ENCODE assay signal across 16 mouse cellular contexts in the genomic region with DNA sequence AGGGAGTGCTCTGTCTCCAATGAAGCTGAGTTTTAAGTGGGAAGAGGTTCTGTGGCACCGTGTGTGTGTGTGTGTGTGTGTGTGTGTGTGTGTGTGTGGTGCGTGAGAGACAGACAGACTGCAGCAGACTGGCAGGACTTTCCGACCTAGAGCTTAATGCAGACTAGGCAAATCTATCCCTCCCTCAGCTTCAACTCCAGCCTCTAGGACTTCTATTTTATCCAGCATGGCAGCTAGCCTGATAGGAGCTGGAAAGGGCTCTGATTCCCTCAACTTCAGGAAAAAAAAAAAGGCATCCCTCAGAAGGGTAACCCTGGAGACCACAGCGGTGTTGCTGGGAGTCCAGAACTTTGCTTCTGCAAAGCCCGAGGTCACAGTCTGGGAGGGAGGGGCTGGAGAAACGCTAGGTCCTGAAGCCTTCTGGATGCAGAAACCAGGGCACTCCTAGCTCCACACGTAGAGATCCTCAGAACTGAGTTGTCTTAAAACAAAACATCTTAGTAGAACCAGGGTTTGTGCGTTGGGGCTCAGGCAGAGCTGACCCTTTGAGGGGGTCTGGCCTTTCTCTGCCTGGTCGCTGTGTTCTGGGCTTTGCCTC. TPM values are rescaled to one million over a fixed set of nuclear protein-coding genes. Genes with fewer than 3 reads are reported as not detected.
DNase-seq lines count a peak whose midpoint lies in the region; ATAC-seq and TF ChIP-seq lines count a peak whose summit lies in the region.
"Had no signal": no experiment of that assay in that cellular context is flagged by ENCODE, and none has a peak within 500 bp of the region (broad histone marks: within the 10 kb centered on the region; RNA-seq: fewer than 3 reads in every experiment).

No protein-coding gene starts in this region.

- peak; percentile 42 for ATAC-seq in forebrain, postnatal 0 days
- no peak for ATAC-seq in forebrain, embryonic 13.5 days
- no peak for ATAC-seq in embryonic facial prominence, embryonic 14.5 days (ENCODE audit: low read depth)
- ATAC-seq: forebrain, embryonic 15.5 days; hindbrain, embryonic 16.5 days had no signal

- no peaks in the 10 kb centered on the region for H3K9me3 ChIP-seq in forebrain, postnatal 0 days (ENCODE audit: low read length)
- no peaks in the 10 kb centered on the region for H3K9me3 ChIP-seq in forebrain, embryonic 13.5 days (replicated peaks)
- H3K9me3 ChIP-seq in embryonic facial prominence, embryonic 14.5 days (ENCODE audit: control insufficient read depth, low read length) = no peaks in the 10 kb centered on the region
- H3K9me3 ChIP-seq: forebrain, embryonic 15.5 days; liver, embryonic 13.5 days had no signal

- TF ChIP-seq POLR2A in kidney, adult 2 months (IDR thresholded peaks at IDR 0.05; ENCODE audit: low read depth, low read length) = no peak

- H3K4me3 ChIP-seq in forebrain, postnatal 0 days (ENCODE audit: low read depth, low read length) = no peak overlapping the region
- H3K4me3 ChIP-seq in forebrain, embryonic 13.5 days = no peak overlapping the region
- no peak overlapping the region for H3K4me3 ChIP-seq in kidney, adult 2 months (ENCODE audit: insufficient read depth, low read depth, low read length)
- no peak overlapping the region for H3K4me3 ChIP-seq in embryonic facial prominence, embryonic 14.5 days (ENCODE audit: low read depth, low read length)

- WGBS in forebrain, postnatal 0 days = 23% methylated on average over 9 of the region's 9 CpGs
- WGBS in forebrain, embryonic 13.5 days = 6% methylated on average over 9 of the region's 9 CpGs
- WGBS in kidney, adult 2 months = 30% methylated on average over 9 of the region's 9 CpGs
- WGBS in embryonic facial prominence, embryonic 14.5 days = 14% methylated on average over 9 of the region's 9 CpGs

- H3K27me3 ChIP-seq in forebrain, postnatal 0 days (ENCODE audit: insufficient read depth, low read length) = peaks cover 59% of the 10 kb centered on the region
- H3K27me3 ChIP-seq in forebrain, embryonic 13.5 days = peaks cover 76% of the 10 kb centered on the region
- H3K27me3 ChIP-seq in kidney, adult 2 months (replicated peaks; ENCODE audit: control insufficient read depth, insufficient read depth, low read length) = no peaks in the 10 kb centered on the region
- H3K27me3 ChIP-seq in embryonic facial prominence, embryonic 14.5 days (replicated peaks; ENCODE audit: control insufficient read depth, insufficient read depth, low read length) = peaks cover 32% of the 10 kb centered on the region
- H3K27me3 ChIP-seq: CH12.LX had no signal

- no peak overlapping the region for H3K4me2 ChIP-seq in forebrain, postnatal 0 days (ENCODE audit: low read depth)
- H3K4me2 ChIP-seq in forebrain, embryonic 13.5 days = no peak overlapping the region
- H3K4me2 ChIP-seq in embryonic facial prominence, embryonic 14.5 days (ENCODE audit: low read depth, low read length) = peak overlapping the region; percentile 18; the same call in 1 of the 2 replicates

- no peaks in the 10 kb centered on the region for H3K4me1 ChIP-seq in forebrain, postnatal 0 days (ENCODE audit: insufficient read depth)
- peaks cover 23% of the 10 kb centered on the region for H3K4me1 ChIP-seq in forebrain, embryonic 13.5 days
- peaks cover 18% of the 10 kb centered on the region for H3K4me1 ChIP-seq in kidney, adult 2 months (ENCODE audit: control insufficient read depth, insufficient read depth, low read length)
- peaks cover 50% of the 10 kb centered on the region for H3K4me1 ChIP-seq in embryonic facial prominence, embryonic 14.5 days (ENCODE audit: control insufficient read depth, insufficient read depth, low read length)

- TF ChIP-seq CTCF in forebrain, postnatal 0 days (IDR thresholded peaks at IDR 0.05; ENCODE audit: low read depth) = no peak
- TF ChIP-seq CTCF in kidney, adult 2 months (conservative IDR thresholded peaks at IDR 0.05; ENCODE audit: insufficient read depth, insufficient read length, low read depth, low read length) = no peak

- H3K27ac ChIP-seq in forebrain, postnatal 0 days (ENCODE audit: low read depth, low read length) = no peak overlapping the region
- no peak overlapping the region for H3K27ac ChIP-seq in forebrain, embryonic 13.5 days
- peak overlapping the region; percentile 15 for H3K27ac ChIP-seq in kidney, adult 2 months (ENCODE audit: insufficient read depth, low read depth, low read length)
- H3K27ac ChIP-seq in embryonic facial prominence, embryonic 14.5 days (replicated peaks; ENCODE audit: low read depth, low read length) = no peak overlapping the region
- H3K27ac ChIP-seq: forebrain, embryonic 15.5 days; liver, embryonic 13.5 days had no signal

- DNase-seq in forebrain, postnatal 0 days = no peak
- DNase-seq in kidney, adult 2 months = no peak
- DNase-seq in kidney, postnatal 14 days = no peak
- peak; percentile 17 for DNase-seq in MN1 (ENCODE audit: low spot score)
- no peak for DNase-seq in embryonic facial prominence, embryonic 14.5 days (ENCODE audit: low spot score)
- no peak for DNase-seq in cerebellum, adult 18-20 months
- no peak for DNase-seq in adrenal gland, adult 2 months
- DNase-seq: cerebellum, postnatal 36 days; gastrocnemius, postnatal 14 days; liver, embryonic 13.5 days; thymus, postnatal 36 days had no signal

- no peak overlapping the region for H3K9ac ChIP-seq in forebrain, postnatal 0 days
- H3K9ac ChIP-seq in forebrain, embryonic 13.5 days = no peak overlapping the region
- H3K9ac ChIP-seq in embryonic facial prominence, embryonic 14.5 days (ENCODE audit: low read depth, low read length) = no peak overlapping the region; the same call in 1 of the 2 replicates
- H3K9ac ChIP-seq: liver, embryonic 13.5 days had no signal

- H3K36me3 ChIP-seq in forebrain, postnatal 0 days (ENCODE audit: insufficient read depth) = no peaks in the 10 kb centered on the region
- no peaks in the 10 kb centered on the region for H3K36me3 ChIP-seq in forebrain, embryonic 13.5 days (ENCODE audit: poor library complexity, severe bottlenecking)
- H3K36me3 ChIP-seq in kidney, adult 2 months (ENCODE audit: control insufficient read depth, insufficient read depth, low read length) = no peaks in the 10 kb centered on the region
- no peaks in the 10 kb centered on the region for H3K36me3 ChIP-seq in embryonic facial prominence, embryonic 14.5 days (ENCODE audit: control insufficient read depth, insufficient read depth, low read length)
- H3K36me3 ChIP-seq: forebrain, embryonic 15.5 days; liver, embryonic 13.5 days had no signal

RNA-seq across cellular contexts. Expression of a gene that starts 7.4 kb away (rescaled TPM):
- 2.5 and 2.7 TPM in 2 replicates for total RNA-seq in forebrain, postnatal 0 days (2014; rRNA removed)
- 0.26 and 0.33 TPM in 2 replicates for polyA plus RNA-seq in forebrain, postnatal 0 days (2015; fragmentation: Nextera tagmentation; extraction: Ambion mirVana)
- not detected in 2 replicates for polyA plus RNA-seq in forebrain, embryonic 13.5 days (2015; fragmentation: Nextera tagmentation; extraction: Ambion mirVana)
- polyA plus RNA-seq in kidney, adult 2 months (2012; rRNA removed) = 11.3 and 17.0 TPM in 2 replicates
- polyA plus RNA-seq in embryonic facial prominence, embryonic 14.5 days (2014; fragmentation: Nextera tagmentation; extraction: Ambion mirVana) = 6.6 and 6.9 TPM in 2 replicates
- 10 to 100 TPM in 1 of 2 experiments, 1 to 10 TPM in 1; 5.4 to 13.3 TPM for total RNA-seq in adrenal gland, adult 2 months (2021)
- polyA plus RNA-seq in adrenal gland, adult 2 months (2012; rRNA removed) = 26.5 and 29.1 TPM in 2 replicates
- total RNA-seq: CH12.LX; megakaryocyte, adult 5-6 weeks had no signal
- polyA plus RNA-seq: hindbrain, embryonic 16.5 days had no signal

RNA-seq across cellular contexts. Expression of a gene that starts 40.7 kb away (rescaled TPM):
- 28.2 and 49.4 TPM in 2 replicates for total RNA-seq in forebrain, postnatal 0 days (2014; rRNA removed)
- polyA plus RNA-seq in forebrain, postnatal 0 days (2015; fragmentation: Nextera tagmentation; extraction: Ambion mirVana) = 81.3 and 99.7 TPM in 2 replicates
- 166 and 168 TPM in 2 replicates for polyA plus RNA-seq in forebrain, embryonic 13.5 days (2015; fragmentation: Nextera tagmentation; extraction: Ambion mirVana)
- 32.5 and 35.1 TPM in 2 replicates for polyA plus RNA-seq in kidney, adult 2 months (2012; rRNA removed)
- 87.3 and 96.8 TPM in 2 replicates for polyA plus RNA-seq in embryonic facial prominence, embryonic 14.5 days (2014; fragmentation: Nextera tagmentation; extraction: Ambion mirVana)
- total RNA-seq in adrenal gland, adult 2 months (2021) = 10 to 100 TPM; 55.9 to 70.2 TPM
- polyA plus RNA-seq in adrenal gland, adult 2 months (2012; rRNA removed) = 21.6 and 23.9 TPM in 2 replicates
